Mouse (Mus musculus) thymus, adult 2 months (tissue): ENCODE data around the gene Zfp286.

Experiments
- CTCF ChIP-seq: fragments of 200-500 bp; IDR thresholded peaks from 2 replicates; pipeline ENCODE4 v1.5.1; 2012; ENCODE audit warnings: mild to moderate bottlenecking, control low read depth, low read length, moderate library complexity, borderline replicate concordance; ENCODE audit not compliant: control insufficient read depth, poor library complexity, insufficient read depth; ENCODE audit errors: extremely low read depth
- POLR2A ChIP-seq: fragments of 200-500 bp; IDR thresholded peaks from 2 replicates; pipeline ENCODE4 v1.6.1; 2012; ENCODE audit warnings: mild to moderate bottlenecking, low read length, control low read depth, moderate library complexity; ENCODE audit not compliant: control insufficient read depth, poor library complexity, insufficient read depth; ENCODE audit errors: extremely low read depth

DNA sequence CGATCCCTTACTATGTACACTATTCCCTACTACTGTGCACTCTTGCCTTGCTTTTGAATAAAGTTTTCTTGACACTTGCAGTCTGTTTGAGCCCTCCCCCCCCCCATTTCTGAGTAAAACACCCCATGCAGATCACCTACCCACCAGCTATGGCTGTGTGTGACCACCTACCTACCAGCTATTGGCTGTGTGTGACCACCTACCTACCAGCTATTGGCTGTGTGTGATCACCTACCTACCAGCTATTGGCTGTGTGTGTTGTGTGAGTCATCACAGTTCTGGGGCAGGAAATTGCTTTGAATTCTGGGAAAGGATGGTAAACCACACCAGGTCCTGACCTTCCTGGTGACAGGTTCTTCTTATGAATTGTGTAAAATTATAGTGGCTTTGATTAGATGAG lies 26.2 kb upstream of the Zfp286 start:
- TF ChIP-seq CTCF: no peak
- no peak for TF ChIP-seq POLR2A
